Mouse (Mus musculus) gastrocnemius, postnatal 25 days (tissue): ENCODE results near the gene Dnm3. TPM values are rescaled to one million over a fixed set of nuclear protein-coding genes. Genes with fewer than 3 reads are reported as not detected.

Experiments used
- DNase-seq: peaks from one replicate; pipeline ENCODE4 v3.0.0; 2022
- total RNA-seq, 2 experiments: library from RNA; stranded (reverse); gene quantifications; 1 replicate in 1 of 2; 2 replicates in 1 of 2; pipeline ENCODE4 v1.2.3; 2021

The Dnm3 gene
- total RNA-seq, 2 experiments from 2014 or later, result 4.7 to 7.6 TPM

DNA sequence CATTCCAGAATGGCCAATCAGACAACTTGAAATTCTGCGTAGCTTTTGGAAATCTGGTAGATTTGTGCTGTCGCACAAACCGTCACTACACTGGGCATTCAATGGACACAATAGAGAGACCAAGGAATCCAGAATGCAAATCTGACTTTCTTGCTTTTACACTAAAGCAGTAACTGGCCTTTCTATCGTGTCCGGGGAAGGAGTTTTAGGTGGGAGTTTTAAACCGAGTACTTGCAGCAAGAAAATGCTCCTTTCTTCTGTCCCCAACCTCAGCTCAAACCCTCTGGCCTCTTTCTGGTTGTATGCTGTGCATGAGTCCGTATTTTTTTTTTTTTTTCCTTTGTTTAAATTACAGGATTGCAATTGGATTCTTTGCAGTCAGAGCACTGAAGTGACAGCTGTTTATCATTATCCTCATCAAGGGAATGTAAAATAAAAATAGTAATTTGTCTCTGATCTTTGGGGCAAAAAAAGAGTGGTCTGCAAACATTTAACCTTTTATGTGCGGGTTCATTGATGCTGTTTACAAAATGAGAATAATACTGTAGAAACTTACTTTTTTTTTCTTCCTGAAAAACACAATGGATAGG is 454.1 kb downstream of the Dnm3 start:
- DNase-seq, result no peak

DNA sequence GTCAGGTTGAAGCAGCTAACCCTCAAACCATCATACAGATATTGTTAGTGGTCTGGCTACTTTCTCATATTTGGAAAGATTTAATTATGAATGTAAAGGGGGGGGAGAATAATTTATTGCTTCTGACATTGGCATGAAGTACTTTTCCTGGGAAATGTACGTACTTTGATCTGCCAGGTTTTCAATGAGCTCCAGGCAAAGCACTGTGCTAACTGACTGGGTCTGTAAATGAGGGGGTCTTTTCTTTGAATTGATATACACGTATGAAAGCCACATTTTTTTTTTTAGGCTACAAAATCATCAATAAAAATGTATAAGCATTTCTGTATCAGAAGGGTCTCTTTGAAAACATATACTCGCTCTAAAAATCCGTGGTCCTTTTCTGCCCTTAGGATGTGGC is 457.1 kb downstream of the Dnm3 start:
- DNase-seq, result no peak

DNA sequence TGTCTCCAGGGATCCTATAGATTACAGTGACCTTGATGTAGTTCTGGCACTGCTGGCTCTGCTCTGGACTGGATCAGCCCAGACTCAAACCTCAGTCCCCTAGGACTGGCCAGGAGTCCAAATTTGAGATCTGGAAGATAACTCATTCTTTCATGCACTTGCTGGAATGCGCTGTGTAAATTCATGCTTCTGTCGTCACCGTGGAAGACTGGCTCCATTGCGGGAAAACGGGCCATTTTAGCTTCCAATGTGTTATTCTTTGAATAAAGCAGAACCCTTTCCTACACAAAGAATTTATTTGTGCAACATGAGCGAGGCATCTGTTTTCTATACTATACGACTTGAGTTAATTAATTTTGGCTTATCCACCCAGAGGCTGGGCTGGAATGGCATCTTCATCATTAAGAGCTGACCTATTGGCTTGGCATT is 457.5 kb downstream of the Dnm3 start:
- no peak for DNase-seq

DNA sequence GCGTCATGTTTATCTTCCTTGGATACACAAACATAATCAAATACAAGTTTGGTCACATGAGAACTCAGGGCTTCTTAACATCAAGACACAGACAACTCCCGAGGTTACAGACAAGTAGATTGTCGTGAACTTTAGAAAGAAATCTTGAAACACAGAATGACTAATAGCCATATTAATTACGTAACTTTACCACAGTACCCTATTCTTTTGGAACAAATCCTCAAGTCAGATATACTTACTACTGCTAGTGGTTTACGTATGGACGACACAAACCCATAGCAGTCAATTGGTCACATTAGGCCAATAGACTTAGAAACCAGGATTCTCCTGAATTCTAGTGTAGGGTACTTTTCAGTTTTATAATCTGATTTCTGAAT is 459.2 kb downstream of the Dnm3 start:
- DNase-seq, result no peak

DNA sequence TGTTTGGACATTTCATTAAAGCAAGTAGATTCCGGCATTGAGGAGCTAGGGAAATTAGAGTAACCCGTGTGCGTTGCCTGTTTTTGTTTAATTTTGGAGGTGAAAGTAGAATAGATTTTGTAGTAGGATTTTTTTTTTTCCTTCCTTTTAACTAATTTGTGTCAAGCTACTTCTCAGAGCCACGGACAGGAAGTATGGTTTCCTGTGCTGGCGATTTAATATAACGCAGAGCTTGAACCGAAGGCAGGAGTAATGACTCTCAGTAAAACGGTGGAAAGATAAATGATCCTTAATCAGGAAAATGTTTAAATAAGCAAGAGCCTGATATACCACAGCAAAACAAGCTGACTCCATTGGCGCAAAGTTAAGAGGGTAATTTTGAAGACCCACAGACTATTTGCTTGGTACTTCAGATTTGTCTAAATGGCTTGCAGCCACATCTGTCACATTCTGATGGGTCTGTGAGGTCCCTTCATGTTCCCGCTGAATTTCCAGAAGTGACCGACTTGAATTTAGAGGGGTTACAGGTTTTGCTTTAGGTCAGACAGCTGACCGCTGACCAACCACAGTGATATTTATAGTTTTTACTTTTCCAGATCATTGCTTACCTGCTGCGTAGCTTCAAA is 459.7 kb downstream of the Dnm3 start:
- DNase-seq, result no peak

DNA sequence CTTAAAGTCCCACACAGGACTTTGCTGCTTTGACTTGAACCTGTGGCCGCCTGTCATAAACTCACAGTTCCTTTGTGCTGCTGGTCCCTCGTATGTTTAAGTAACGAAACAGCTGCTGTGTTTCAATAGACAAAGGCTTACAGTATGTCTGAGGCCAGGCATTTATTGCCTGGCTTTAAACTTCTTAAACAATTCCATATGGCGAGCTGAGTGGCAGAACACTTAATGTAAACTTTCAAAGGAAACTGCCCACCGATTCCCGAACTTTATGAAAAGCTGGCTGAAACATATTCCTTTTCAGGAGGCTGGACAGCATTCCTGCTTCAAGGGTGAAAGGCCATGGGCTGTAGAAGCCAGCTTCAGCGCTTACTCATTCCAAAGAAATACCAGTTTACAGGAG is 460.9 kb downstream of the Dnm3 start:
- DNase-seq, result no peak

DNA sequence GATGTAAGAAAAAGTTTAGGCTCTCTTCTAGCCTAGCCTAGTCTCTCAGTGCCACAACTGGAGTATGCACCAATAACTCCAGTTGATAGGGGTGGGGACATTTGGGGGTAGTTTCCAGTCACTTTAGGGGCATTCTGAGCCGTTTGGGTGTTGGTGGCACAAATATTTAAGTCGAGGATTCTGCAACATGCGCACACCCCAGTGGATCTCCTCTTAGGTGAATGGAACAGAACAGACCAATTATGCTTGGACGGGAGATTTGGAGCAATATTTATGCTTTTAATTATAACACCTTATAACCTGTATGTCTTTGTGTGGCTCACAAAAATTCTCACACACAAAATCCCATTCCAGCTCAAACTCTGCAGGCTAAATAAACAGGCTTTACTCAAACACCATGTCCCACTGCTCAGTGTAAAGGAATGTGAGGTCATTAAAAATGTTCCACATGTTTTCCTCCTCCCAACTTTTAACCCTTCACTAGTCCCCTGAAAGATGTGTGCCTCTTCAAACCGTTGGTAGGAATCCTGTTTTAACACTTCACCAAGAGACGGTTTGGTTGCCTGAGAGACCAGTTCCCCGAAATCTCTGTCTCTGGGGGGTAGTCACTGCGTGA is 462.5 kb downstream of the Dnm3 start:
- no peak for DNase-seq

DNA sequence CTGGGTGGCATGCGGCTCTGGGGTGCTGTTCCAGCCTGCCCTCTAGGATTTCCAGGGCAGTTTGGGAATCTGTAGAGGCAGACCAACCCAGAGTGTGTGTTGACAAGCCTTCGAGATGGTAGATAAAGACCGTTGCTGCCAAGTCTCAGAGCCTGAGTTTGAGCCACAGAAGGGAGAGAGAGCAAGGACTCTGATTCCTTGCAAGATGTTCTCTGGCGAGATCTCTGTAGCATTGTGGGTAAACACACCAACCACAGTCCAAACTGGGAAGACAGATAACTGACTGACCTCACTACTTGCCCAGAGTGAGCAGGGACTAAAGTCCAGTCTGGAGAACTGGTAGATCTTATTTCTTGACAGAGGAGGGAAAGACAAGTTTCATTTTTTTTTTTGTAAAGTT is 464.3 kb downstream of the Dnm3 start:
- no peak for DNase-seq

DNA sequence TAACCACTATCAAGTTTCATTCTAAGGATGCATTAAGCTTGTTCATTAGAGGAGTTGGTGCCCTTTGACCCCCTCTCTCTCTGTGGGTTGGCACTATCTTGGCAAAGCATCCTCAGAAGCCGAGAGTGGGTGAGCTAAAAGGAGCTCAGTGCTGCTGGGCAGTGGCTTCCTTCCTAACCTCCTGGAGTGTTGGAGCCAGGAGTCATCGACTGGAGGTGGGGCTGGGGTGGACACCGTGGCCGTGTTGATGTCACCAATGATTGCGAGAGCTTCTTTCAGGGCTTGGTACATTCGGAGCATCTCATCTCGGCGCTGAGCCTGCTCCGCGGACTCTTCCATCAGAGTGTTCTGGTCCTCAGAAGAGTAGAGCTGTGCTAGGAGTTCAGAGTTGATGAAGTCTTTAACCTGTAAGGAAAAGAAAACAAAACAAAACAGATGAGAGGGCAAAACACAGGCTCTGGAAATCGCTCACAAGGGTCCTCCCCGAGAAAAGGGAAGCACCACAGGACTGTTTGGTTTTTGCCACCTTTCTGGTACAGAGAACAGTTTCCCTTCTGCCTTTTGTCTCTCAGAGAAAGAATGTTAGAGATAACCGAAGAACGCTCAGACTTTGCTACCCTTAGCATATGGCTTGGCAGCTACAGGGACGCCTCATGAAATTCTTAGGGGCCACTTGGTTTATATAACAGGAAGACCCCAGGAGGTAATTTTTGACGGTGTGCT is 466.1 kb downstream of the Dnm3 start:
- no peak for DNase-seq

DNA sequence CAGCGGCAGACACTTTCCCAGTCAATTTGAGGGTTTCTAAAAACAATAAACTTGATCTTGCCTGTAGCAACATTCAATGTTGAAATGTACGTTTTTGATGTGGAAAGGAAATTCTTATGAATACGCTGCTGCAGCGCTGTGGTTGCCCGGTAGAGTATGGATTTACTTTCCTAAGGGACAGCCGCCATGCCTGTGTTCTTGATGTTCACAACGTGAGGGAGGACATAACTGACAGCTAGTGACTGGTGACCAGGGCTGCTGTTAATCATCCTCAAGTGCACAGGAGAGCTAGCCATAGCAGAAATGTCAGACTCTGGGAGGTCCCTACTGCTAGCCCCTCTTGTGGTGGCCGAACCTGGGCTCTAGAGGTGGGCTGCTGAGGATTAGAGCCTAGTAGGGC is 468.7 kb downstream of the Dnm3 start:
- DNase-seq, result no peak

DNA sequence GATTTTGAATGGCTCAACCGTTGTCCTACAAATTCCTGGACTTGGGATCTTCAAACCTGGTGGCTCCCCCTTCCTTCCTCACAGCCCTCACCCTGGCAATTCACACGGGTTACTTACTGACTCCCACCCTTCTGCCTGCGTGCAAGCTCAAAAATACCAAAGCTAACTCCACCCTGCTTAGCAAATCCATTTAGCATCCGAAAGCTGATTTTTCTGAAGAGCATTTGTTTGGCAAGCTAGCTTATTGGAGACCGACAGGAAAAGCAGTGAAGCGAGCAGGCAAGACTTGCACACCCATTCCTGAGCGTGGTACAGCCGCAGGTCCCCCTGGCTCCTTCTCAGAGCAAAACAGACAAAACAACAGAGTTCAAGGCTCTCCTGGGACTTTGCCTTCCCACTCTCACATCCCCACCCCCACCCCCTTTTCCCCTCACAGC is 469.2 kb downstream of the Dnm3 start:
- no peak for DNase-seq

DNA sequence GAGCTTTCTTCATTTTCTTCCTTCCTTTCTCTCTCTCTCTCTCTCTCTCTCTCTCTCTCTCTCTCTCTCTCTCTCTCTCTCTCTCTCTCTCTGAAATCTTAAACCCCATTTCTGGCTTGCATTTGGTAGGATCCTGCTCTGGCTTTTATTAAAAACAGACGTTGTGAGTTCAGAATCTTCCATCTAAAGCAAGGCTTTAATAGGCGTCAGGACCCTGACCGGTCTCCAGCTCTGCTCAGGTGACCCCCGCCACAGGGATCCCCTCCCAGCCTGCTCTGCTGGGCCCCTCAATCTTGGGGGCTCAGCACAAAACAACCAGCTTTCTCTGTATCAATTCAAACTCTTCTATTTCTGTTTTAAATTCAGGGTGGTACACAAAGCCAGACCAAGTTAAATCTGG is 469.6 kb downstream of the Dnm3 start:
- DNase-seq, result no peak

DNA sequence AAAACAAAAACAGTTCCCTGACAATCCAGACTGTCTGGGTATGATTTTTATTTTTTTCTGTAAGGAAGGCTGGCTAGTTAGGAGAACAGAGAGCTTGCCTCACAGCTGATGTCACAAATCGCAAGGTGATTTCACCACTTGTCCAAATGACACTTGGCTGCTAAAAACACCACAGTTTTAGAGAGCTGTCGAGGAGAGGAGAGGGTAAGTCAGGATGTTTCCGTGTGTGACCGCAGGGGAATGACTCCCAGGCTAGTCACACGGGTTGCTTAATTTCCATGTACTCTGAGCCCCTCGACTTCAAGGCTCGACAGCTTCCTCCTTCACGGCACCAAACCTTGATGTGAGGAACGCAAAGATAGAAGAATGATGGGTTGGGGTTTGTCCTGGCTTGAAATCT is 471.7 kb downstream of the Dnm3 start:
- no peak for DNase-seq

DNA sequence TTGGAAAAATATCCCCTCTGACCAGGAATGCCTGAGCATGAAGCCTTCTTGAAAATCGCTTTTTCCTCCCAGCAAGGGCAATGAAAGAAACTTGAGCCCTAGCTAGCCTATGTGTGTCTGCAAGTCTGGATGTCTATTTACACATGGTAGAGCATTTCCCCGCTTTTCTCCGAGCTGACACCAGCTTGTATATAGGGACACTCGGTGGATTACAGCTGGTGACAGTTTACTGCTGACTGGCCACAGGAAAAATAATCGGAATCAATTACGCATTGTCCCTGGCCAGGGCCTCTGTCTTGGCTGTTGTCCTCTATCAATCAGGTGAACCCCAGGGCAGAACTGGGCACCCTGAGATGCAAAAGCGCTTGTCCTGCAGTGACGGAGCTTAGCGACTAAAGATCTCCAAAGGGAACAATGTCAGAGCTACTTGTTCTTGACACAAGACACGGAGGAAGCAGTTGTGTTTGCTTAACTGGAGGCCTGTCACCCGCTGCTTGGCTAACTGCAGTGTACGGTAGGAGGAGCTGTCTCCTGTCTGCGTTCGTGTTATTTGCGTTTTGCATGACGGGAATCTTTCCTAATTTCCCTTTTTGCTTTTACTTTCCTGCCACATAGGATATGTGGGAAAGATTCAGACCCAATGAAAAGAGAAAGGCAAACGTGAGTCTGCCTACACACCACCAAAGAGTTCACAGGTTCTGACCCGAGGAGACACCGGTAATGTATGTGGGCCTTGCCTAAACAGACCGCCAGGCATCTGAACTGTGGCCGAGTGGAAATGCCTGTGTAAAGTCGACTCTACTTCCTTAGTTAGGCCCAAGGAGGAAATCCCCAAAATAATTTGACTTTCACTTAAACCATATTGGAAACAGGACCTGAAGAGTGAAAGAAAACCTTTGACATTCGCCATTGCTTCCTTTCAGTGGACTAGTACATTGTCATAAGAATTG is 472.7 kb downstream of the Dnm3 start:
- DNase-seq, result peak; percentile 35

DNA sequence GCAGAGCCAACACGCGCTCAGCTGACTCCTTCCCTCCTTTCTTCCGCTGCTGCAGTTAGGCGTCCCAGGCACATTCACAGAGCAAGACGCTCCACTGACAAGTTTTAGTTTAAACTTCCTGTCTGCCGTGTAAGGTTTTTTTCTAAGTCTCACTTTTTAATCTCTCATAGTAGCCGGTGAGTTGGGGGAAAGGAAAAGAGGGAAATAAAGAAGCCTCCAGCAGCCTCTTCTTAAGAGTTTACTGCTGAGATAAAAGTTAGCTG is 473.4 kb downstream of the Dnm3 start:
- DNase-seq, result no peak

DNA sequence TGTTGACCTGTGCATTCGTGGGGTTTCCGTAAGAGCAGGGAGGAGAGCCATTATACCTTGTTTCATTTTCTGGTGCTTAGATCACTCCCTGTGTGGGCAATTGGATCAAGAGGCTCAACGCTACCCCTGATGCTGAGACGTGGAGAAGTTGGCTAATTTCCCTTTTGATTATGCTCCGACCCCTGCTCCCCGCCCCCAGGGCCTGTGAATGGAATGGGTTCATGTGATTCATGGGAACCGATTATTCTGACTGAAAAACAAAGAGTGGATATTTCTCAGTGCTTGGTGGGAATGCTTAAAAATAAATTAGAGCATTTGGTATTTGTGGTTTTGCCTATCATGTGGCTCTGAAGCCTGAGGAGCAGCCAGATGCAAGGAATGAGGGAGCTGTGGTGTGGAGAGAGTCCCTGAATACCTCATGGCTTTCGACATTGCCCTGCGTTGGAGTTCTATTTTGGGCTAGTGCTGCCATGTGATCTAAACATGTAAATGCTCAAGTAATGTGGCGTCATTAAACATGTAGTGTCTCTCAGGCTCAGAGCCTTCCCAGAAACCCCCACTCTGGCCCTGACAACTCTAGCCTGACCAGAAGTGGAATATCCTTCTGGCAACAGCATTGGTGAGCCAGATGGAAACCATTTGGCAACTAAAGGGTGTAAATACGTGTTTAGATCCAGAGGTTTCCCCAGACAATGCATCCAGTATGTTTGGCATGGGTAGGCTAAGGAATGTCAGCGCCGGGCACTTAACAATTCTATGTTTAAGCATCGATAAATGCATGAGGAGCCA is 473.9 kb downstream of the Dnm3 start:
- no peak for DNase-seq

DNA sequence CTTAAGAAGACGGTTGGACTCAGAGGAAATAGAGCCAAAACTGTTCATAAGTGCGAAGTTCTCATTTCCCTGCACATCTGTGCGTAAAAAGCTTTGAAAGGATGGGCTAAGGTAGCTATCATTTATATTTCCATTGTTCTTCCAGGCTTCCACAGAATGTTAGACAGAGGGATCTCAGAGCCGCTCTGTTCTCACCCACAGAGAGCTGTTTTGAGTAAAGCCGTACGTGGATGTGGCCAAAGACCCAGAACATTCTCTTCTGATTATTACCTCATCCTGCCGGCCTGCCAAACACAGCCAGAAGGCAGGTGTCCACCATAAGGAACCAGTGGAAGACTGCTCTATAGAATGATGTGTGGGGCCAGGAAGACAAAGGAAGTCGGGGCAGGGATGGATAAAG is 476.5 kb downstream of the Dnm3 start:
- DNase-seq, result no peak

DNA sequence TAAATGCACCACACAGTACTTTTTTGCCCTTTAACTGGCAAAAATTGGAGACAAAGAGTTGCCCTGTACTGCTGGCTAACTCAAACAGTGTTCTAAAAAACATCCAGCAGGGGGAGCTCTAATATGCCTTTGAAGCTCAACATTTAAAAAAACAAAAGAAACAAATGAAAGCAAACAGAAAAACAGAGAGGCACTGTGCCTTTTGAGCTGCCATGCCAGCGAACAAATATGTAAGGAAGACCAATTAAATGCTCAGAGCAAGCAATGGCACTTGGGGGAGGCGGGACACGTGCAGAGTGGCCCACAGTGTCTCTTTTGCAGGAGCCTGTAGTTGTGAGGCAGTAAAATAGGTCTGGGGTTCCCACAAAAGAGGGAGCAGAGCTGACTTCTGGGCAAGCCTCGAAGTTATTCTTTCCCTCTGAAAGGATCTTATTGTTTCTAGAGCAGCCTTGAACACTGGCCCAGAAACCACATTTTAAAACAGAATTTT is 477.9 kb downstream of the Dnm3 start:
- DNase-seq, result peak; percentile 20

DNA sequence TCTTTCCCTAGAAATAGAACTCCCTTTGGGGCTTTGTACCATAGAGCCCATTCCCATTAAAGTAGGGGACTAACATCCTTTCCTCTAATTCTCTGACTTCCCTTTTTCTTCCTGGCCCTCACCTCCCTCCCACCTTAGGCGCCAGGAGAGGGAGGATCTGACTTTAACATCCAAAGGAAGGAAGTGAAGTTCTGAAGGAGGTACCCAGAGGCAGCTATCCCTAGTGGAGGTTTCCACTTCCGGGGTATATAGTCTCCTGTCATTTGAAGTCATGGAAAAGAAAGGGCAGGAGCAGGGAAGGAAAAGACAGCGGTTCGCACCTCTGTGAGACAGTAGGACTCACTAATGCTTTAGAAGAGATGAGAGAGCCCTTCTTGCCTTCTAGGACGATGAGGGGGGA is 478.5 kb downstream of the Dnm3 start:
- DNase-seq, result no peak

DNA sequence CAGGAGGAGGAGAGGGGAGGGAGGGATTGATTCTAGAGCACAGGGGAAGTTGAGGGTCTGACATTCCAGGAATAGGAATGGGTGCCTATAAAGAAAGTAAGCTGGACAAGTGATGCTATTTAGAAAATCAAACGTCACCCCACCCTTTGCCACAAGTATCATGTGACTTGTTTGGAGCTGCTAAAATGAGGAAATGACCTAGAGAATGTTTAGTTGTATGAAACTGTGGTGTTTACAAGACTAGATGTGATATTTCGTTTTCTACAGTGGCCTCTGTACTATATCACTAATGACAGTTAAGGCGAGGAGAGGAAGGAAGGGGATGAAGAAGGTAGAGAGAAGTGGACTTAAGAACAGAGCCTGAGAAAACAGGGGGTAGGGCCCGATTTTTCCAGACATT is 479.1 kb downstream of the Dnm3 start:
- DNase-seq, result no peak

DNA sequence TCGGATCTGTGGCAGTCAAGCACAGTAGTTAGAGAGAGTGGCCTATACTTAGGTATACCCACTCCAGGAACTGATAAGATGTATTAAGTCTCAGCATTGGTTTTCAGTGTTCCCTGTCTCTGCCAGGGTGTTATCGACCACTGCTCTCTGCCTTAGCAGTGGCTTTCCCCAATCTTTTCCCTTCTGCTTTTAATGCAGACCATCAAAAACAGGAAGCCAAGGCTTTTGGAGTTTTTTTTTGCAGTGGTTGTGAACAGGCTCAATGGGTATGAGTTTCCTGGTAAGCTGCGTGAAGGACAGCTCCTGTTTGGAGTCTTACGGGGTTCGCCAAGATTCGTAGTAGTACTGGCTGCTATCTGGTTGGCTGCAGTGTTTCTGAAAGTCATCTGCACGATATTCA is 485.4 kb downstream of the Dnm3 start:
- no peak for DNase-seq

DNA sequence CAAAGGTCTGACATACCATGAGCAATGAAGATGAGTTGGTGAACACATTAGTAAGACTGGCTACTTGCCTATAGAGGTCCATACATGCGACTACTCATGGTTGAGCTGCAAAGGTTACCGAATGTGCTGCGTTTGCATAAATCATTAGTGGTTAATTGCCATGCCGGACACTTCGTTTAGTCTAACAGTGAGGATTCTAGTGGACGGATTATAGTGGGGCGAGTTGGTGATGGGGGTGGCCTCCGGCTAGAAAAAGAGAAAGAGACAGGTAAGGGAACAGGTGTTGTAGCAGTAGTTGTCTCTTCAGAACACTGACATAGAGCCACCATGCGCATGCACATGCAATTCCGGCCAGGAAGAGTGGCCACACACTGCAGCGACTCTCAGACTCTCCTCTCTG is 486.0 kb downstream of the Dnm3 start:
- DNase-seq, result no peak
